18 mouse cellular contexts compared by ENCODE assay signal in genomic region chr12:103426710-103427109, GRCm38 (mm10). TPM values are rescaled to one million over a fixed set of nuclear protein-coding genes. Genes with fewer than 3 reads are reported as not detected.
A peak's percentile ranks its signal among the peaks of the same experiment; 100 is the strongest.
DNase-seq lines count a peak whose midpoint lies in the region; ATAC-seq and TF ChIP-seq lines count a peak whose summit lies in the region.
"Had no signal": no experiment of that assay in that cellular context is flagged by ENCODE, and none has a peak within 500 bp of the region (broad histone marks: within the 10 kb centered on the region; RNA-seq: fewer than 3 reads in every experiment).

No protein-coding gene starts in this region.

- intact Hi-C loops in left cerebral cortex, adult 2 months (cut with DNase I): loop anchor here (1.0 to 5.0 kb wide), 2 partner anchors 66 to 216 kb away; no protein-coding TSS in a partner anchor

- ATAC-seq in forebrain, postnatal 0 days: no peak
- no peak for ATAC-seq in forebrain, embryonic 14.5 days
- no peak for ATAC-seq in Patski

- POLR2A ChIA-PET in Patski (lab: Charles Lee): no interaction called here

- peaks cover 7% of the 10 kb centered on the region for H3K36me3 ChIP-seq in forebrain, postnatal 0 days (ENCODE audit: insufficient read depth)
- H3K36me3 ChIP-seq in forebrain, embryonic 14.5 days (ENCODE audit: control insufficient read depth, insufficient read depth, low read length): peaks cover 16% of the 10 kb centered on the region
- peaks cover 26% of the 10 kb centered on the region for H3K36me3 ChIP-seq in E14TG2a.4 (ENCODE audit: insufficient read depth, low read length)

- no peak overlapping the region for H3K4me3 ChIP-seq in forebrain, postnatal 0 days (ENCODE audit: low read depth, low read length)
- no peak overlapping the region for H3K4me3 ChIP-seq in forebrain, embryonic 14.5 days (ENCODE audit: low read depth, low read length)
- no peak overlapping the region for H3K4me3 ChIP-seq in left cerebral cortex, adult 2 months
- no peak overlapping the region for H3K4me3 ChIP-seq in E14TG2a.4 (replicated peaks; ENCODE audit: low read length)

- CTCF ChIA-PET in Patski (lab: Charles Lee): interaction anchor here (0.9 to 1.4 kb wide), 2 partner anchors 66 to 125 kb away, joined by 3 to 13 read pairs; no protein-coding TSS in a partner anchor

- H3K4me1 ChIP-seq in forebrain, postnatal 0 days (ENCODE audit: insufficient read depth): peaks cover 17% of the 10 kb centered on the region
- H3K4me1 ChIP-seq in forebrain, embryonic 14.5 days (ENCODE audit: control insufficient read depth, insufficient read depth, low read length): peaks cover 13% of the 10 kb centered on the region
- H3K4me1 ChIP-seq in E14TG2a.4 (replicated peaks; ENCODE audit: low read depth, low read length): peaks cover 30% of the 10 kb centered on the region

- no peak overlapping the region for H3K27ac ChIP-seq in forebrain, postnatal 0 days (ENCODE audit: low read depth, low read length)
- no peak overlapping the region for H3K27ac ChIP-seq in forebrain, embryonic 14.5 days (ENCODE audit: low read depth, low read length)
- H3K27ac ChIP-seq in left cerebral cortex, adult 2 months: no peak overlapping the region
- H3K27ac ChIP-seq: midbrain, embryonic 12.5 days; neural tube, embryonic 12.5 days had no signal

- DNase-seq in forebrain, postnatal 0 days: no peak
- no peak for DNase-seq in forebrain, embryonic 14.5 days (ENCODE audit: low spot score)
- DNase-seq in left cerebral cortex, adult 2 months (ENCODE audit: extremely low spot score in 1 of 2, low spot score in 2 of 2): no peak
- DNase-seq in left cerebral cortex, adult 11 months (ENCODE audit: low spot score): no peak
- DNase-seq in Patski (ENCODE audit: low read depth, low spot score): no peak
- DNase-seq in urinary bladder, postnatal 25 days (ENCODE audit: low spot score): no peak
- DNase-seq: adrenal gland, adult 8-10 months; embryo, embryonic 11 days; gastrocnemius, postnatal 25 days; heart, postnatal 4 days; kidney, adult 18-20 months; right cerebral cortex, postnatal 4 days had no signal

- H3K4me2 ChIP-seq in forebrain, postnatal 0 days (ENCODE audit: low read depth): no peak overlapping the region
- no peak overlapping the region for H3K4me2 ChIP-seq in forebrain, embryonic 14.5 days (ENCODE audit: low read length)

- H3K9ac ChIP-seq in forebrain, postnatal 0 days: no peak overlapping the region
- H3K9ac ChIP-seq in forebrain, embryonic 14.5 days (ENCODE audit: low read length): no peak overlapping the region
- H3K9ac ChIP-seq: midbrain, embryonic 12.5 days; neural tube, embryonic 12.5 days had no signal

- TF ChIP-seq CTCF in forebrain, postnatal 0 days (IDR thresholded peaks at IDR 0.05; ENCODE audit: low read depth): peak; percentile 37
- TF ChIP-seq CTCF in left cerebral cortex, adult 2 months (IDR thresholded peaks at IDR 0.05): peak; percentile 10; the same call in 1 of the 2 replicates
- TF ChIP-seq CTCF in E14TG2a.4 (conservative IDR thresholded peaks at IDR 0.05; ENCODE audit: low read length) (peak; percentile 23), Patski (IDR thresholded peaks at IDR 0.05) (peak; percentile 12)

- H3K9me3 ChIP-seq in forebrain, postnatal 0 days (ENCODE audit: low read length): no peaks in the 10 kb centered on the region
- no peaks in the 10 kb centered on the region for H3K9me3 ChIP-seq in forebrain, embryonic 14.5 days (replicated peaks; ENCODE audit: control insufficient read depth, low read length)
- H3K9me3 ChIP-seq in E14TG2a.4 (ENCODE audit: low read length): no peaks in the 10 kb centered on the region
- H3K9me3 ChIP-seq: midbrain, embryonic 12.5 days; neural tube, embryonic 12.5 days had no signal

- H3K27me3 ChIP-seq in forebrain, postnatal 0 days (ENCODE audit: insufficient read depth, low read length): no peaks in the 10 kb centered on the region
- H3K27me3 ChIP-seq in forebrain, embryonic 14.5 days (replicated peaks; ENCODE audit: control insufficient read depth, insufficient read depth, low read length): no peaks in the 10 kb centered on the region
- no peaks in the 10 kb centered on the region for H3K27me3 ChIP-seq in E14TG2a.4 (ENCODE audit: insufficient read depth, low read length)
- peaks cover 4% of the 10 kb centered on the region for H3K27me3 ChIP-seq in Patski
- H3K27me3 ChIP-seq: midbrain, embryonic 12.5 days; neural tube, embryonic 12.5 days had no signal

- WGBS in forebrain, postnatal 0 days: 92% methylated on average over 7 of the region's 7 CpGs
- 91% methylated on average over 7 of the region's 7 CpGs for WGBS in forebrain, embryonic 14.5 days

- in situ Hi-C loops in Patski (cut with MboI; ENCODE audit: low pct_unique_long_range_greater_than_20kb): loop anchor here (5.0 to 10.0 kb wide), 2 partner anchors 66 to 278 kb away; no protein-coding TSS in a partner anchor

RNA-seq across cellular contexts. Expression of gene Ddx24, which starts 1.1 kb away (rescaled TPM):
- total RNA-seq in forebrain, postnatal 0 days (2014; rRNA removed): 140 and 175 TPM in 2 replicates
- 169 and 173 TPM in 2 replicates for polyA plus RNA-seq in forebrain, postnatal 0 days (2015; fragmentation: Nextera tagmentation; extraction: Ambion mirVana)
- polyA plus RNA-seq in forebrain, embryonic 14.5 days (2014; fragmentation: Nextera tagmentation; extraction: Ambion mirVana): 103 and 110 TPM in 2 replicates
- total RNA-seq in left cerebral cortex, adult 2 months (2021): 100 to 1,000 TPM; 220 to 238 TPM
- 71.3 TPM for polyA plus RNA-seq in Patski (2021)

RNA-seq across cellular contexts. Expression of gene Ifi27, which starts 7.3 kb away (rescaled TPM):
- total RNA-seq in forebrain, postnatal 0 days (2014; rRNA removed): 13.2 and 19.1 TPM in 2 replicates
- 22.1 and 26.5 TPM in 2 replicates for polyA plus RNA-seq in forebrain, postnatal 0 days (2015; fragmentation: Nextera tagmentation; extraction: Ambion mirVana)
- polyA plus RNA-seq in forebrain, embryonic 14.5 days (2014; fragmentation: Nextera tagmentation; extraction: Ambion mirVana): 7.1 and 9.4 TPM in 2 replicates
- total RNA-seq in left cerebral cortex, adult 2 months (2021): 10 to 100 TPM; 53.9 to 70.1 TPM
- polyA plus RNA-seq in Patski (2021): 83.4 TPM

RNA-seq across cellular contexts. Expression of gene Ifi27l2a, which starts 16.8 kb away (rescaled TPM):
- 7.8 and 9.4 TPM in 2 replicates for total RNA-seq in forebrain, postnatal 0 days (2014; rRNA removed)
- 10.2 and 16.4 TPM in 2 replicates for polyA plus RNA-seq in forebrain, postnatal 0 days (2015; fragmentation: Nextera tagmentation; extraction: Ambion mirVana)
- polyA plus RNA-seq in forebrain, embryonic 14.5 days (2014; fragmentation: Nextera tagmentation; extraction: Ambion mirVana): 3.3 and 4.9 TPM in 2 replicates
- 1 to 10 TPM; 2.0 to 2.3 TPM for total RNA-seq in left cerebral cortex, adult 2 months (2021)
- 3.2 TPM for polyA plus RNA-seq in Patski (2021)

RNA-seq across cellular contexts. Expression of gene 9330161L09Rik, which starts 19.1 kb away (rescaled TPM):
- 5.1 and 11.8 TPM in 2 replicates for total RNA-seq in forebrain, postnatal 0 days (2014; rRNA removed)
- polyA plus RNA-seq in forebrain, postnatal 0 days (2015; fragmentation: Nextera tagmentation; extraction: Ambion mirVana): 0.82 and 1.3 TPM in 2 replicates
- 1.2 and 1.3 TPM in 2 replicates for polyA plus RNA-seq in forebrain, embryonic 14.5 days (2014; fragmentation: Nextera tagmentation; extraction: Ambion mirVana)
- total RNA-seq in left cerebral cortex, adult 2 months (2021): 1 to 10 TPM; 2.6 to 3.7 TPM
- polyA plus RNA-seq in Patski (2021): 2.0 TPM

RNA-seq across cellular contexts. Expression of gene Ifi27l2b, which starts 30.3 kb away (rescaled TPM):
- total RNA-seq in forebrain, postnatal 0 days (2014; rRNA removed): not detected in 2 replicates
- not detected in 2 replicates for polyA plus RNA-seq in forebrain, postnatal 0 days (2015; fragmentation: Nextera tagmentation; extraction: Ambion mirVana)
- polyA plus RNA-seq in forebrain, embryonic 14.5 days (2014; fragmentation: Nextera tagmentation; extraction: Ambion mirVana): not detected in 2 replicates
- not detected for total RNA-seq in left cerebral cortex, adult 2 months (2021)
- not detected for polyA plus RNA-seq in Patski (2021)
- total RNA-seq: adrenal gland, adult 8-10 months; gastrocnemius, postnatal 25 days; heart, postnatal 4 days; left cerebral cortex, postnatal 14 days had no signal
- polyA plus RNA-seq: forebrain, embryonic 16.5 days; heart, embryonic 11.5 days; midbrain, embryonic 12.5 days; neural tube, embryonic 12.5 days had no signal
